In genomic region chr8:11486142-11486541, GRCm38 (mm10) we compare ENCODE assay signal across 8 mouse cellular contexts. TPM values are rescaled to one million over a fixed set of nuclear protein-coding genes. Genes with fewer than 3 reads are reported as not detected.
A peak's percentile ranks its signal among the peaks of the same experiment; 100 is the strongest.
DNase-seq lines count a peak whose midpoint lies in the region; ATAC-seq and TF ChIP-seq lines count a peak whose summit lies in the region.

No protein-coding gene starts in this region.

- TF ChIP-seq POLR2A in testis, adult 2 months (IDR thresholded peaks at IDR 0.05; ENCODE audit: control insufficient read depth, low read depth, low read length): no peak

- no peaks in the 10 kb centered on the region for H3K9me3 ChIP-seq in liver, embryonic 11.5 days (ENCODE audit: control insufficient read depth, low read length)

- WGBS in liver, embryonic 11.5 days: 17% methylated on average over 7 of the region's 7 CpGs

- no peak overlapping the region for H3K27ac ChIP-seq in testis, adult 2 months (ENCODE audit: control insufficient read depth, insufficient read depth, low read depth, low read length)
- H3K27ac ChIP-seq in liver, embryonic 11.5 days (ENCODE audit: low read depth, low read length): no peak overlapping the region

- TF ChIP-seq CTCF in testis, adult 2 months (IDR thresholded peaks at IDR 0.05; ENCODE audit: control insufficient read depth, insufficient read depth, insufficient replicate concordance, low read depth, low read length): peak; percentile 79

- H3K36me3 ChIP-seq in testis, adult 2 months (ENCODE audit: control insufficient read depth, insufficient read depth, low read length): no peaks in the 10 kb centered on the region
- no peaks in the 10 kb centered on the region for H3K36me3 ChIP-seq in liver, embryonic 11.5 days (ENCODE audit: control insufficient read depth, insufficient read depth, low read length)

- no peaks in the 10 kb centered on the region for H3K27me3 ChIP-seq in testis, adult 2 months (ENCODE audit: control insufficient read depth, insufficient read depth, low read length)
- peaks cover 27% of the 10 kb centered on the region for H3K27me3 ChIP-seq in liver, embryonic 11.5 days (replicated peaks; ENCODE audit: control insufficient read depth, insufficient read depth, low read length)

- H3K9ac ChIP-seq in liver, embryonic 11.5 days (ENCODE audit: low read depth, low read length): no peak overlapping the region

- peaks cover 4% of the 10 kb centered on the region for H3K4me1 ChIP-seq in testis, adult 2 months (ENCODE audit: control insufficient read depth, insufficient read depth, low read length)
- no peaks in the 10 kb centered on the region for H3K4me1 ChIP-seq in liver, embryonic 11.5 days (replicated peaks; ENCODE audit: control insufficient read depth, insufficient read depth, low read length)

- DNase-seq in testis, postnatal 14 days (ENCODE audit: low spot score): no peak
- DNase-seq in c-Kit-positive CD71-positive TER-119-positive erythroid progenitor cells, embryonic 14.5 days (ENCODE audit: low spot score): peak; percentile 51
- DNase-seq in kidney, adult 8-10 months: peak; percentile 58 to 83
- peak; percentile 69 for DNase-seq in liver, embryonic 11.5 days (ENCODE audit: low spot score)
- DNase-seq in thymus, postnatal 4 days: peak; percentile 88

- no peak overlapping the region for H3K4me2 ChIP-seq in liver, embryonic 11.5 days

- ATAC-seq in frontal cortex, adult (ENCODE audit: low TSS enrichment): peak; percentile 41; the same call in 1 of the 2 replicates
- no peak for ATAC-seq in liver, embryonic 11.5 days (replicated peaks; ENCODE audit: low FRiP score)
- peak; percentile 60 for ATAC-seq in neutrophil, adult 5-6 weeks (ENCODE audit: extremely low read depth, insufficient number of reproducible peaks, low FRiP score, poor library complexity, severe bottlenecking)

- H3K4me3 ChIP-seq in testis, adult 2 months (ENCODE audit: control insufficient read depth, low read depth, low read length): no peak overlapping the region
- no peak overlapping the region for H3K4me3 ChIP-seq in liver, embryonic 11.5 days (ENCODE audit: low read depth, low read length)

RNA-seq across cellular contexts. Expression of gene Rab20, which starts 7.6 kb away (rescaled TPM):
- polyA plus RNA-seq in testis, adult 2 months (2012; rRNA removed): 16.1 and 22.8 TPM in 2 replicates
- 3.2 and 4.5 TPM in 2 replicates for polyA plus RNA-seq in liver, embryonic 11.5 days (2014; fragmentation: Nextera tagmentation; extraction: Ambion mirVana)
- 11.7 and 15.4 TPM in 2 replicates for total RNA-seq in neutrophil, adult 5-6 weeks (2017)

RNA-seq across cellular contexts. Expression of gene Naxd, which starts 11.2 kb away (rescaled TPM):
- 62.2 and 65.5 TPM in 2 replicates for polyA plus RNA-seq in testis, adult 2 months (2012; rRNA removed)
- polyA plus RNA-seq in liver, embryonic 11.5 days (2014; fragmentation: Nextera tagmentation; extraction: Ambion mirVana): 68.7 and 73.8 TPM in 2 replicates
- 55.1 and 63.1 TPM in 2 replicates for total RNA-seq in neutrophil, adult 5-6 weeks (2017)
